Mouse (Mus musculus) embryonic facial prominence, embryonic 12.5 days (tissue): ENCODE data around the gene Arhgap27. TPM values are rescaled to one million over a fixed set of nuclear protein-coding genes. Genes with fewer than 3 reads are reported as not detected.

Source experiments
- ATAC-seq: fragments of 200-750 bp; cut with Nextera tagmentation; 2 replicates; pipeline ENCODE4 v1.8.0; 2017; ENCODE audit not compliant: insufficient number of reproducible peaks, insufficient read depth, low FRiP score, low TSS enrichment
- H3K27ac ChIP-seq: fragments of 300-500 bp; sonication (generic); 2 replicates; pipeline ENCODE4 v1.5.1; 2016; ENCODE audit warnings: mild to moderate bottlenecking
- H3K27me3 ChIP-seq: fragments of 300-500 bp; sonication (generic); 2 replicates; pipeline ENCODE4 v1.6.1; 2016; ENCODE audit warnings: mild to moderate bottlenecking, moderate library complexity
- H3K36me3 ChIP-seq: fragments of 300-500 bp; sonication (generic); 2 replicates; pipeline ENCODE4 v1.6.1; 2016; ENCODE audit warnings: mild to moderate bottlenecking
- H3K4me1 ChIP-seq: fragments of 300-500 bp; sonication (generic); 2 replicates; pipeline ENCODE4 v1.6.1; 2016
- H3K4me2 ChIP-seq: fragments of 300-500 bp; sonication (generic); replicated peaks from 2 replicates; pipeline ENCODE4 v1.6.1; 2016; ENCODE audit warnings: mild to moderate bottlenecking, moderate library complexity
- H3K4me3 ChIP-seq: fragments of 300-500 bp; sonication (generic); 2 replicates; pipeline ENCODE4 v1.5.1; 2016; ENCODE audit warnings: mild to moderate bottlenecking
- H3K9ac ChIP-seq: fragments of 300-500 bp; sonication (generic); 2 replicates; pipeline ENCODE4 v1.6.1; 2016; ENCODE audit warnings: mild to moderate bottlenecking, moderate library complexity
- H3K9me3 ChIP-seq: fragments of 300-500 bp; sonication (generic); 2 replicates; pipeline ENCODE4 v1.6.1; 2016; ENCODE audit warnings: mild to moderate bottlenecking, moderate library complexity
- WGBS: fragments of 180-500 bp; shearing (Covaris S2); methylation state at CpG from one replicate; pipeline ENCODE4 v1.1.7; 2016; 5-methylcytosine and 5-hydroxymethylcytosine counted together
- polyA plus RNA-seq: library from polyadenylated mRNA; unstranded; fragments of >200 nt; fragmentation: Nextera tagmentation; extraction: Ambion mirVana; gene quantifications from 2 replicates; pipeline ENCODE4 v1.2.1, GENCODE M21; 2016

Arhgap27 gene
- polyA plus RNA-seq, 1 experiment from 2014 or later, result 7.2 TPM

DNA sequence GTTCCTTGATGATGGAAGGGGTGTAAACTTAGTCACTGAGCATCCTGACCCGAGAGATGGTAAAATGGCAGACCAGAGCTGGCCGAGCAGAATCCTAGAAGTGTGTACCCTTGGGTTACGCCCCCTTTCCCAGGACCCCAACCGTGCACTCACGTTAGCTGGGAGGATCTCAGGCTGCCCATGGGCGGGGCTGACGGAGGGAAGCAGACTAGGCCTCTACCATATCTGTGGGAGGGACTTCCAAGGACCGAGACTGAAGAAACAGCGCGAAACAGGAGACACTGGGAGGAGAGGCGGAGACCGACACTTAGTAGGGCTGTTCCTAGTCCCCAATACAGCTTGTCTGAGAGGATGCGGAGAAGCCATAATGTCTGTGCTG, 1.4 kb downstream of the Arhgap27 start:
- peaks cover 23% of the 10 kb centered on the region for H3K4me1 ChIP-seq
- no peak for ATAC-seq
- H3K9ac ChIP-seq, result no peak overlapping the region
- H3K27ac ChIP-seq, result peak overlapping the region; percentile 55
- H3K36me3 ChIP-seq, result peaks cover 3% of the 10 kb centered on the region
- peaks cover 88% of the 10 kb centered on the region for H3K27me3 ChIP-seq
- peak overlapping the region; percentile 91 for H3K4me2 ChIP-seq
- peak overlapping the region; percentile 40 for H3K4me3 ChIP-seq
- WGBS, result 3% methylated on average over 13 of the region's 13 CpGs
- no peaks in the 10 kb centered on the region for H3K9me3 ChIP-seq

DNA sequence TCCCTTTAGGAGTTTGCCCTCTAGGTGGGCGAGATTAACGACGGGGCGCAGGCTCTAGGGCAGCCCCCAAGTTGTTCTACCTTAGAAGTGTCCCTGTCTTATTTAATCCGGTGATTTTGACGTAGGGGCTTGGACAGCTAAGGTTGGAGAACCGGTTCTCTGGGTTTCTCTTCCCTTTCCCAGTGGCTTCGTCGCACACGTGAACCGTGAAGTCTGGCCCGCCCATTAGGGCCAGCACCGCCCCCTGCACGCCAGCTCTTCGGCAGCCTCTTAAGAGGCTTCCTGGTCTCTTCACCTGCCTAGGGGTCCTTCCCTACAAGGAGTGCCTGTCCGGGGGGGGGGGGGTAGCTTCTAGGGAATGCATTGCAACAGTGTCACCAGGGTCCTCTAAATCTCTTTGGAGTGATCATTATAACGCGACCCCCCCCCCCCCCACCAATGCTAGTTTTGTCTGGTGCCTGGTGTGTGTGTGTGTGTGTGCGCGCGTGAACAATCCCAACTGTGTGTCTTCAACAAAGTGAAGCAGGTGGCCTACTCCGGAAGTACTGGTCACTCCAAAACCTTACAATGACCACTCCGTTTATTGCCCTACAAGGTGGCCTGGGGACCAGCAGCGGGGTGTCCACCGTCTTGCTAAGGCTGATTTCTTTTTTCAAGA, 2.0 kb downstream of the Arhgap27 start:
- peak; percentile 24; the same call in 1 of the 2 replicates for ATAC-seq
- Histone ChIP-seq H3K9ac (no peak overlapping the region), H3K4me1 (peaks cover 25% of the 10 kb centered on the region), H3K27ac (no peak overlapping the region), H3K27me3 (peaks cover 93% of the 10 kb centered on the region), H3K4me2 (peak overlapping the region; percentile 91), H3K36me3 (no peaks in the 10 kb centered on the region), H3K9me3 (no peaks in the 10 kb centered on the region), H3K4me3 (peak overlapping the region; percentile 40)
- WGBS, result 2% methylated on average over 25 of the region's 25 CpGs

DNA sequence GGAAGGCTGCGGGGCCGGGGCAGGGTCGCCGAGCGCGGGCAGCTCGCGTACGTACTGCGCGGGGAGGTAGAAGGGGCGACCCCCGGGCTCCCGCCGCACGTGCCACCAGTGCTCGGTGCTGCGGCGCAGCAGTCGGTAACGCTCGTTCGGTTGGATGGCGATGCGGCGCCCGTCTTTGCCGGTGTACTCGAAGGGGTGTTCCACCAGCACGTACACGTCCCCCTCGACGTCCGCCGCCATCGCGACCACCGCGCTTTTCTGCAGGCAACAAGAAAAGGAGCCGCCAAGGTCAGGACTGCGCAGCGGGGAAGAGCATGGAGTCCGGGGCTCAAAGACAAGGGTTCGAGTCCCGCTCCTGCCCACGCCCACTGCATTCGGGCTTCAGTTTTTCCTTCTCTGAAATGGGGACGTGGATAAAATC, 2.8 kb downstream of the Arhgap27 start:
- ATAC-seq, result no peak
- WGBS, result 2% methylated on average over 48 of the region's 48 CpGs

DNA sequence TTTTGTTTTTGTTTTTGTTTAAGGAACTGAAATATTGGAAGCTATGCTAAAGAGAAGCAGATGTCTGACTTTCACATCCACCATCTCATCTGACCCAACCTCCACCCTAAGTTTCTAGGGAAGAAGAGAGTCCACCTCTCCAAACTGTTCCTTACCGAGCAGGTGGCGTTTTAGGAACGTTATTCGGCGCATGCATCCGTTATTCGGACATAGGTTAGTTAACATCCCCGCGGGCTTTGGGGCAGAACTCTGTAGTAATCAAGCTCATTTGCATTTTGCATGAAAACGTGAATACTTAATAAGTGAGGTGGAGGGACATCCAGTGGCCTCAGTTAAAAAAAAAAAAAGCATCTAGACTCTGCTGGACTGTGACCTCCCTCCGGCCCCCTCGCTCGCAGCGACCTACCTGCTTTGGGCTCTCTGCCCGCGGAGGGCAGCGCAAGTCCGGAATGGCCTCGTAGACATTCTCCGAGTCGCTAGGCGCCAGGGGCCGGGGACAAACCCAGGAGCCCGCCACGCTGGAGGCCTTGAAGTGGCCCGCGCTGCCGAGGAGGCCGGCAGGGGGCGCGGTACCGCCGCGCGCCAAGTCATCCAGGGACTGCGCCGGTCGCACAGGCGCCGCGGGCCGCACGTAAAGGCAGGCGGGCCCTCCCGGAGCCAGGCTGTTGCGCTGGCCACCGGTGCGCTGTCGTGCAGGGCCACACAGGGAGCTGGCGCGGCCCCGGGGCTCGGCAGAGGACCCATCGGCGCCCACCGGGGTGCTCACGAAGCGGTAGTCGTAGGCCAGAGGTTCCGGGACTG, 3.5 kb downstream of the Arhgap27 start:
- H3K4me1 ChIP-seq, result peaks cover 38% of the 10 kb centered on the region

More for the DNA sequence above, 2.8 kb downstream of the Arhgap27 start:
- peaks cover 34% of the 10 kb centered on the region for H3K4me1 ChIP-seq
- peak overlapping the region; percentile 61 for H3K9ac ChIP-seq
- peaks cover 96% of the 10 kb centered on the region for H3K27me3 ChIP-seq
- H3K36me3 ChIP-seq, result no peaks in the 10 kb centered on the region
- peak overlapping the region; percentile 52 for H3K4me3 ChIP-seq
- no peaks in the 10 kb centered on the region for H3K9me3 ChIP-seq
- H3K4me2 ChIP-seq, result peak overlapping the region; percentile 91
- H3K27ac ChIP-seq, result no peak overlapping the region

DNA sequence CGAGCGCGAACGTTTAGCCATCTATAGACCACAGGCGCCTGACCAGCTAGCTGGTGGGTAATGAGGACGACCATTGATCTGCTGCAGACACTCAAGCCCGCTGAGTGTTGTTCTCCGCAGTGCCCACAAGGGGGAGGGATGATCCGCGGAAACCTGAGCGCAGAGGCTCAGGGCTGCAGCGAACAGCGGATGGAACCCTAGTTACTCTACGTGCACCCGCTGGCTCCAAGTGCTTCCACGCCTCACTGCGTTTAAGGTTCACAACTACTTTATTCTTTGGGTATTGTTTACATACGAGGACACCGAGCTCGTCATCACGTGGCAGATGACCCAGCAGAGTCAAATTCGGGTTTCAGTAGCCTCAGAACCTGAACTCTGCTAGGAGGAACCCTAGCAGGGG, 4.4 kb downstream of the Arhgap27 start:
- no peak for ATAC-seq
- under 1% methylated on average over 22 of the region's 22 CpGs for whole genome bisulfite sequencing
- no peak overlapping the region for H3K27ac ChIP-seq

More for the DNA sequence above, 3.5 kb downstream of the Arhgap27 start:
- Histone ChIP-seq H3K9ac (peak overlapping the region; percentile 61), H3K9me3 (no peaks in the 10 kb centered on the region), H3K4me3 (peak overlapping the region; percentile 52), H3K27ac (no peak overlapping the region), H3K36me3 (no peaks in the 10 kb centered on the region), H3K4me2 (peak overlapping the region; percentile 91), H3K27me3 (peaks cover 91% of the 10 kb centered on the region)
- ATAC-seq, result 0 out of 2 replicates have a peak, but pooled peaks have one; percentile 13
- 1% methylated on average over 59 of the region's 60 CpGs for WGBS

DNA sequence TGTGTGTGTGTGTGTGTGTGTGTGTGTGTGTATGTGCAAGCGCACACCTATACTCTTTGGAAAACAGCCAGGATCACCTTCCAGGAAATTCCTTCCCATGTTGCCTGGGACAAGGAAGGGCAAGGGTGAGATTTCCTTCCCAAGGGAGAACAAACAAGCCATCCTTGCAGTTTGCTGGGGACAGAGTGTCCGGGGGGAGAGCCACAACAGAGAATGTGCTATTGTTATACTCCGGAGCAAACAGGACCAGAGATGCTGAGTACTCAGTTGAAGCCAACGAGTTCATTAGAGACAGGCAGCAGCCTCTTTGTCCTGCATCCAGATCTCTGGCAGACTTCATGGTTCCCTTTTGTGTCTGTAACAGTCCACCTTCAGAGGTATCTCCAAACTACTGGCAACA, 5.2 kb downstream of the Arhgap27 start:
- H3K27me3 ChIP-seq, result peaks cover 74% of the 10 kb centered on the region
- no peaks in the 10 kb centered on the region for H3K9me3 ChIP-seq
- H3K36me3 ChIP-seq, result no peaks in the 10 kb centered on the region
- H3K9ac ChIP-seq, result no peak overlapping the region
- ATAC-seq, result no peak
- H3K4me3 ChIP-seq, result no peak overlapping the region
- peaks cover 37% of the 10 kb centered on the region for H3K4me1 ChIP-seq
- no peak overlapping the region for H3K4me2 ChIP-seq
- H3K27ac ChIP-seq, result no peak overlapping the region
- WGBS, result 54% methylated on average over 4 of the region's 4 CpGs

More for the DNA sequence above, 4.4 kb downstream of the Arhgap27 start:
- H3K9ac ChIP-seq, result no peak overlapping the region
- H3K27me3 ChIP-seq, result peaks cover 82% of the 10 kb centered on the region
- H3K4me1 ChIP-seq, result peaks cover 42% of the 10 kb centered on the region
- no peaks in the 10 kb centered on the region for H3K36me3 ChIP-seq
- 0 out of 2 replicates have a peak overlapping the region, but pooled peaks have one; percentile 7 for H3K4me3 ChIP-seq
- no peaks in the 10 kb centered on the region for H3K9me3 ChIP-seq
- H3K4me2 ChIP-seq, result peak overlapping the region; percentile 28

DNA sequence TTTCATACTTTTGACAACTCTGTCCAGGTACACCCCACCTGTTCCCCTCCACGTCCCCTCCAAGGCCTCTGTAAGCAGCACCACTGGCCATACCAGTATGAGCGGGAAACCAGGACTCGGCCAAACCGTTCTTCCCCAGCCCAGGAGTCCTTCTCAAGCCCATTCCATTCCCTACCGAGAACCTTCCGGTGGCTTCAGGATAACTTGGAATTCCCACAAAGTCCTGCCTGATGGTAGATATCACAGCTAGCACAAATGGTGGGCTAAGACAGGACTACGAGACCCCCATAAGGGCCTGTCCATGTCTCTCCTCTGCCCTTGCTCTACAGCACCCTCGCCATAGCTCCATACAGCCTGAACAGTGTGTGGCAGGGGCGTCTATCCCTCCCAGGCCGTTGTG, 5.8 kb downstream of the Arhgap27 start:
- no peak overlapping the region for H3K4me3 ChIP-seq
- H3K9ac ChIP-seq, result no peak overlapping the region
- peaks cover 31% of the 10 kb centered on the region for H3K4me1 ChIP-seq
- H3K27ac ChIP-seq, result no peak overlapping the region
- no peak overlapping the region for H3K4me2 ChIP-seq
- H3K9me3 ChIP-seq, result peaks cover 3% of the 10 kb centered on the region; the same call in 1 of the 2 replicates
- ATAC-seq, result no peak
- H3K27me3 ChIP-seq, result peaks cover 68% of the 10 kb centered on the region
- H3K36me3 ChIP-seq, result no peaks in the 10 kb centered on the region
- WGBS, result 91% methylated on average over 10 of the region's 10 CpGs

DNA sequence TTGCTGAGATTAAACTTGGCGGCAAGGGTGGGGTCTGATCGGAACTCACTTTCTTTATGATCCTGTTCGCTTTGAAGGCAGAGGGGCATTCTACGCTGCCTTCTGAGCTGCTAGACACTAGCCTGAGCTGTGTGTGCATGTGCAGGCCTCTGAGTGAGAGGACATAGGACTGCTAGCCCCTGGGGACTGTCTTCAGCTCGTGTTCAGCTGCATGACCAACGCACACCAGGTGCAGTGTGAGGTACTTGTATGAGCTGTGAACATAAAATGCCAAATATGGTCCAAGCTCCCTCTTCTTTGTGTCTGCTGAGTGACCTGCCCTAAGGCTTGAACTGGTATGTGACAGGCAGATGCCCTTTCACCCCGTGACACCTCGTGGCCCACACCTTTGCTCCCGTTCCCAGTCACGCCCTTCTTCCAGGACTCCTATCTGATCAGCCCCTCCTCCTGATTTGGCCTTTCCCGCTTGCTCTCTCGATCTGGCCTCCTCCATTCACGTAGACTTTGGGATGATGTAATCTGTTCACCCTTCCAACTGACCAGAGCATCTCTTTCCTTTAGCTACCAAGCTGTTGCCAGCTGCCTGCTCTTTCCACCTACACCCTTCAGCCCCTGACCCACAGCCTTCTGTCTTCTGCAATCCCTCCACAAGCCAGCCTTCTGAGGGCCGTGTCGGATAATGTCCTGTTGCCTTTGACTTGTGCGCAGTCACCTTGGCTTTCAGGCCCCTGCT, 6.4 kb downstream of the Arhgap27 start:
- peaks cover 25% of the 10 kb centered on the region for H3K4me1 ChIP-seq
- H3K27ac ChIP-seq, result no peak overlapping the region
- no peak overlapping the region for H3K9ac ChIP-seq
- WGBS, result 76% methylated on average over 16 of the region's 16 CpGs
- no peak for ATAC-seq
- H3K9me3 ChIP-seq, result peaks cover 5% of the 10 kb centered on the region; the same call in 1 of the 2 replicates
- H3K4me2 ChIP-seq, result no peak overlapping the region
- peaks cover 62% of the 10 kb centered on the region for H3K27me3 ChIP-seq
- H3K4me3 ChIP-seq, result no peak overlapping the region
- no peaks in the 10 kb centered on the region for H3K36me3 ChIP-seq

DNA sequence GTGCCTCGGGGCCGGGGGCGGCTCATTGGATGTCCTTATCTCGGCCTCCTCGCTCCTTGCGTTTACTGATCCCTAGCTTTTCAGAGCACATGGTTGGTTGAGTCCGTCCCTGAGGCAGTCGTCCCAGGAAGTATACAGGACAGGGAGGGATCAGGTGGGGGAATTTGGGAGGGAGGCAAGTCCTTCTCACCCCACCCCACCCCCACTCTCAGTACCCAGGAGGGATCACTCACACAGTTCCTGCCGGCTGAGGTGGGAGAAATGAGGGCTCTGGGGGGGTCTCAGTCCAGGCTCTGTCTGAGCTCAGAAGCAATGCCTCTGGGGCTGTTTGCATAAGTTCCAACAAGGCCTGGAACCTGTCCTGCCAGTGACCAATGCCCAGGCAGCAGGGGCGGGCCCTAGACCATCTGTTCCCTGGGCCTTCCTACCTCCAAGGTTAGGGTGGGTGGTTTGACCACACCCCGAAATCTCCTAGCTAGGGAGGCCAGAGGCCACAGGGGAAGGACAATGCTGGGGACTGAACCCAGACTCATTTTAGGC, 7.4 kb downstream of the Arhgap27 start:
- Histone ChIP-seq H3K4me3 (no peak overlapping the region), H3K9me3 (peaks cover 5% of the 10 kb centered on the region; the same call in 1 of the 2 replicates), H3K4me2 (peak overlapping the region; percentile 13; the same call in 1 of the 2 replicates), H3K36me3 (no peaks in the 10 kb centered on the region), H3K27ac (no peak overlapping the region), H3K27me3 (peaks cover 52% of the 10 kb centered on the region), H3K9ac (no peak overlapping the region), H3K4me1 (peaks cover 23% of the 10 kb centered on the region)
- no peak for ATAC-seq
- 20% methylated on average over 11 of the region's 11 CpGs for WGBS

DNA sequence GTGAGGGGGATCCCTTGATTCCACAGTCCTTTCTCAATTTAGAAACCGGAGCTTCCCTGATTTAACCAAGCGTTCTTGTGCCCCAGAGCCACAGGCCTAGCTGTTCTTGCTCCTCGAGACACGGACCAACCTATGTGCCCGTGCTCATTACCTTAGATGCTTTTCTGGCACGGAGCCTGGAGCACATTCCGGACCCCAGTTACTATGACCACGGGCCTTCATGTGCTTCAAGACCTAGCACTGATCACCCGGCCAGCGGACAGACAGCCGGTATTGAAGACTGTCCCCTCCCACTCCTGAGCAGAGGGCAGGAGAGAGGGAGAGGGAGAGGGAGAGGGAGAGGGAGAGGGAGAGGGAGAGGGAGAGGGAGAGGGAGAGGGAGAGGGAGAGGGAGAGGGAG, 8.2 kb downstream of the Arhgap27 start:
- no peak overlapping the region for H3K4me3 ChIP-seq
- 13% methylated on average over 11 of the region's 11 CpGs for WGBS
- no peak for ATAC-seq
- H3K36me3 ChIP-seq, result no peaks in the 10 kb centered on the region
- H3K9me3 ChIP-seq, result peaks cover 5% of the 10 kb centered on the region; the same call in 1 of the 2 replicates
- H3K4me2 ChIP-seq, result no peak overlapping the region
- peaks cover 23% of the 10 kb centered on the region for H3K4me1 ChIP-seq
- no peak overlapping the region for H3K27ac ChIP-seq
- H3K27me3 ChIP-seq, result peaks cover 43% of the 10 kb centered on the region
- no peak overlapping the region for H3K9ac ChIP-seq

DNA sequence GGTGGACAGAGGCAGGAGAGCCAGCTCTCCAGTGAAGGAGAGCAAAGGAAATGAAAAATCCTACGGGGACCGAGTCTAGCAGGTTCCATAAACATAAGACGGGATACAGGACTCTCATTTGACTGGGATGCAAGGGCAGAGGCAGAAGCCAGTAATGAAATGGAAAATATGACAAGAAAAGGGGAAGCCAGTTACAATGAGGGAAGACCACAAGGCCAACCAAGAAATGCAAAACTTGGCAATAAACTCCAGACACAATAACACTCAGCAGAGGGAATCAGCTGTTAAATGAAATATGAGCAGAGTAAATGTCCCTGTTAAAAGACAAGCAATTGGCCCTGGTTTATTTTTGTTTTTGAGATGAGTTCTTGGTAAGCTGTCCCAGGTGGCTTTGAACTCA, 9.5 kb downstream of the Arhgap27 start:
- Histone ChIP-seq H3K4me1 (peaks cover 18% of the 10 kb centered on the region), H3K9ac (no peak overlapping the region), H3K27me3 (peaks cover 31% of the 10 kb centered on the region), H3K4me2 (no peak overlapping the region), H3K9me3 (peaks cover 5% of the 10 kb centered on the region; the same call in 1 of the 2 replicates), H3K36me3 (no peaks in the 10 kb centered on the region), H3K27ac (no peak overlapping the region), H3K4me3 (no peak overlapping the region)
- no peak for ATAC-seq
- WGBS, result 66% methylated on average over 3 of the region's 3 CpGs
